In the genomic region with DNA sequence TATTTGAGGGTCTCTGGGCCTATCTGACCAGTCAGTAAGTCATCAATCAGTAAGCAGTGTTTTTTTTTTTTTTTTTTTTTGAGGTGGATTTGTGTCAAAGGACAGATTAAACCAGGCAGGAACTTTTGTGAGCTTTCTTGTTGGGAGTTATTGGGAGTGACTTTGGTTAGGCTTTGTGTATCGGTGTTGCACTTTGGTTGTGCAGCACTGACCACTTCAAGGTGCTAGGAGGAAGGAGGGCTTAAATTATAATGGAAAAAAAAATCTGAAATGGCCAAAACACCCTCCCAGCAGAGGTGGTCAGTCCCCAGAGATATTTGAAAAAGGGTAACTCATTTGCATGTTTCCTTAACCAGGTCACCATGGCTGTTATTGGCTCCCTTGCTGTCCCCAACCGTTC, we compare ENCODE assay signal across 25 mouse cellular contexts.
"Had no signal": no experiment of that assay in that cellular context is flagged by ENCODE, and none has a peak within 500 bp of the region (broad histone marks: within the 10 kb centered on the region; RNA-seq: fewer than 3 reads in every experiment).

No protein-coding gene starts in this region.

- H3K27me3 ChIP-seq: heart, embryonic 12.5 days; hindbrain, embryonic 12.5 days; intestine, embryonic 15.5 days; limb, embryonic 12.5 days had no signal

- H3K4me3 ChIP-seq: gastrocnemius, adult 2 months; heart, embryonic 10.5 days; heart, embryonic 12.5 days; hindbrain, embryonic 10.5 days; hindbrain, embryonic 12.5 days; intestine, embryonic 15.5 days; layer of hippocampus, adult 2 months; left cerebral cortex, adult 2 months; limb, embryonic 10.5 days; limb, embryonic 12.5 days had no signal

- H3K4me2 ChIP-seq: heart, embryonic 12.5 days; hindbrain, embryonic 12.5 days; hindbrain, embryonic 14.5 days; intestine, embryonic 15.5 days had no signal

- H3K27ac ChIP-seq: heart, embryonic 10.5 days; hindbrain, embryonic 10.5 days; hindbrain, embryonic 12.5 days; hindbrain, embryonic 14.5 days; intestine, embryonic 15.5 days; layer of hippocampus, adult 2 months; left cerebral cortex, adult 2 months; limb, embryonic 10.5 days had no signal

- H3K9me3 ChIP-seq: heart, embryonic 10.5 days; heart, embryonic 12.5 days; hindbrain, embryonic 10.5 days; hindbrain, embryonic 12.5 days; intestine, embryonic 15.5 days; limb, embryonic 10.5 days; limb, embryonic 12.5 days had no signal

- ATAC-seq: hindbrain, embryonic 16.5 days; inflammation-experienced regulatory T-cells, adult 6 months; intestine, embryonic 15.5 days; intestine, postnatal 0 days had no signal

- DNase-seq: gastrocnemius, adult 2 months; gastrocnemius, postnatal 10 days; gastrocnemius, postnatal 25 days; heart, adult 18-20 months; heart, postnatal 10 days; heart, postnatal 4 days; kidney, adult 18-20 months; kidney, adult 8-10 months; kidney, postnatal 10 days; kidney, postnatal 25 days; kidney, postnatal 4 days; liver had no signal

- H3K9ac ChIP-seq: heart, embryonic 12.5 days; hindbrain, embryonic 12.5 days; hindbrain, embryonic 14.5 days; intestine, embryonic 15.5 days; limb, embryonic 12.5 days had no signal
